Mouse (Mus musculus): ENCODE results near the gene Preb. TPM values are rescaled to one million over a fixed set of nuclear protein-coding genes. Genes with fewer than 3 reads are reported as not detected.

The Preb gene
- total and polyA plus RNA-seq, 3 experiments, result 87.3 to 145 (median 96.5) TPM

- no peaks in the 10 kb centered on the region for H3K36me3 ChIP-seq (replicated peaks in 1 of 2; ENCODE audit: control insufficient read depth in 1 of 2, insufficient read depth in 1 of 2, low read length in 1 of 2)
These were observed 41.5 kb downstream of the Preb start for GRCm38 (mm10) chr5:30918691-30919090.

GRCm38 (mm10) chr5:30917891-30918670 lies 42.1 kb downstream of the Preb start:
- Histone ChIP-seq H3K79me2 (replicated peaks; ENCODE audit: control insufficient read depth, extremely low read depth, insufficient read depth, poor library complexity, severe bottlenecking) (no peaks in the 10 kb centered on the region), H3K9me3 (replicated peaks; ENCODE audit: low read length) (no peaks in the 10 kb centered on the region), H3K9ac (ENCODE audit: insufficient read depth, low read depth) (no peak overlapping the region), H3K27ac (ENCODE audit: insufficient read depth, low read depth) (no peak overlapping the region), H3K4me1 (ENCODE audit: control insufficient read depth in 1 of 2, insufficient read depth in 2 of 2) (peaks cover 12 to 42% of the 10 kb centered on the region in 2 experiments), H3K4me2 (ENCODE audit: insufficient read depth, low read depth, poor library complexity, severe bottlenecking) (no peak overlapping the region), H3K36me3 (replicated peaks in 1 of 2; ENCODE audit: control insufficient read depth in 1 of 2, insufficient read depth in 1 of 2, low read length in 1 of 2) (no peaks in the 10 kb centered on the region), H3K4me3 (replicated peaks in 1 of 3; ENCODE audit: low read depth in 2 of 3, low read length in 2 of 3, poor library complexity in 1 of 3) (no peak overlapping the region), H3K27me3 (replicated peaks) (peaks cover 54% of the 10 kb centered on the region)
- TF ChIP-seq USF2 (conservative IDR thresholded peaks at IDR 0.05; ENCODE audit: low read depth, low read length) (no peak), MAZ (IDR thresholded peaks at IDR 0.05; ENCODE audit: low read depth, low read length) (no peak), E2F4 (IDR thresholded peaks at IDR 0.05; ENCODE audit: insufficient replicate concordance, low read depth, low read length) (no peak), MEF2A (IDR thresholded peaks at IDR 0.05; ENCODE audit: borderline replicate concordance, low read depth, low read length) (no peak), ELF1 (IDR thresholded peaks at IDR 0.05; ENCODE audit: low read depth, low read length) (no peak), HCFC1 (IDR thresholded peaks at IDR 0.05; ENCODE audit: low read depth, low read length) (no peak), ETS1 (conservative IDR thresholded peaks at IDR 0.05; ENCODE audit: low read depth, low read length) (no peak)
- dilution Hi-C loops (cut with MboI; ENCODE audit: extremely low pct_ligation_motif_present, extremely low pct_unique_long_range_greater_than_20kb, low sequenced_read_pairs), result no loop called here
- no peak for DNase-seq (ENCODE audit: extremely low read depth)
- in situ Hi-C loops (cut with MboI; ENCODE audit: low pct_ligation_motif_present, low pct_unique_long_range_greater_than_20kb, low sequenced_read_pairs), result no loop called here

More at GRCm38 (mm10) chr5:30918691-30919090, 41.5 kb downstream of the Preb start:
- Histone ChIP-seq H3K4me3 (replicated peaks in 1 of 3; ENCODE audit: low read depth in 2 of 3, low read length in 2 of 3, poor library complexity in 1 of 3) (no peak overlapping the region), H3K79me2 (replicated peaks; ENCODE audit: control insufficient read depth, extremely low read depth, insufficient read depth, poor library complexity, severe bottlenecking) (no peaks in the 10 kb centered on the region), H3K4me1 (ENCODE audit: control insufficient read depth in 1 of 2, insufficient read depth in 2 of 2) (peaks cover 12 to 49% of the 10 kb centered on the region in 2 experiments), H3K4me2 (ENCODE audit: insufficient read depth, low read depth, poor library complexity, severe bottlenecking) (no peak overlapping the region), H3K27me3 (replicated peaks) (peaks cover 58% of the 10 kb centered on the region), H3K9ac (ENCODE audit: insufficient read depth, low read depth) (no peak overlapping the region), H3K9me3 (replicated peaks; ENCODE audit: low read length) (no peaks in the 10 kb centered on the region), H3K27ac (ENCODE audit: insufficient read depth, low read depth) (no peak overlapping the region)
- no peak for DNase-seq (ENCODE audit: extremely low read depth)
- in situ Hi-C loops (cut with MboI; ENCODE audit: low pct_ligation_motif_present, low pct_unique_long_range_greater_than_20kb, low sequenced_read_pairs), result no loop called here
- dilution Hi-C loops (cut with MboI; ENCODE audit: extremely low pct_ligation_motif_present, extremely low pct_unique_long_range_greater_than_20kb, low sequenced_read_pairs), result no loop called here
- TF ChIP-seq GABPA (IDR thresholded peaks at IDR 0.05; ENCODE audit: insufficient replicate concordance, low read depth, low read length) (no peak), ELF1 (IDR thresholded peaks at IDR 0.05; ENCODE audit: low read depth, low read length) (no peak), ZMIZ1 (IDR thresholded peaks at IDR 0.05; ENCODE audit: low read depth, low read length) (no peak), HCFC1 (IDR thresholded peaks at IDR 0.05; ENCODE audit: low read depth, low read length) (no peak)

- peaks cover 48% of the 10 kb centered on the region for H3K27me3 ChIP-seq (replicated peaks)
- no peak overlapping the region for H3K9ac ChIP-seq (ENCODE audit: insufficient read depth, low read depth)
- in situ Hi-C loops (cut with MboI; ENCODE audit: low pct_ligation_motif_present, low pct_unique_long_range_greater_than_20kb, low sequenced_read_pairs) (no loop called here), dilution Hi-C loops (cut with MboI; ENCODE audit: extremely low pct_ligation_motif_present, extremely low pct_unique_long_range_greater_than_20kb, low sequenced_read_pairs) (no loop called here)
- no peak overlapping the region for H3K27ac ChIP-seq (ENCODE audit: insufficient read depth, low read depth)
- H3K4me3 ChIP-seq (replicated peaks in 1 of 3; ENCODE audit: low read depth in 2 of 3, low read length in 2 of 3, poor library complexity in 1 of 3), result no peak overlapping the region
- H3K4me1 ChIP-seq (ENCODE audit: control insufficient read depth in 1 of 2, insufficient read depth in 2 of 2), result peaks cover 12 to 35% of the 10 kb centered on the region in 2 experiments
- no peak for TF ChIP-seq NRF1 (IDR thresholded peaks at IDR 0.05; ENCODE audit: low read depth, low read length)
- no peak for TF ChIP-seq ETS1 (conservative IDR thresholded peaks at IDR 0.05; ENCODE audit: low read depth, low read length)
- no peak for TF ChIP-seq USF2 (conservative IDR thresholded peaks at IDR 0.05; ENCODE audit: low read depth, low read length)
- no peak for TF ChIP-seq POLR2AphosphoS2 (IDR thresholded peaks at IDR 0.05; ENCODE audit: low read depth, low read length)
- TF ChIP-seq MAFK (IDR thresholded peaks at IDR 0.05; ENCODE audit: insufficient replicate concordance, low read length), result no peak
- no peak for TF ChIP-seq ZMIZ1 (IDR thresholded peaks at IDR 0.05; ENCODE audit: low read depth, low read length)
- TF ChIP-seq MYC (IDR thresholded peaks at IDR 0.05; ENCODE audit: low read depth, low read length), result no peak
- TF ChIP-seq RAD21 (IDR thresholded peaks at IDR 0.05; ENCODE audit: low read depth, low read length), result no peak
- TF ChIP-seq KAT2A (IDR thresholded peaks at IDR 0.05; ENCODE audit: insufficient replicate concordance, low read length), result no peak
- no peak for TF ChIP-seq SIN3A (IDR thresholded peaks at IDR 0.05; ENCODE audit: low read length)
- TF ChIP-seq UBTF (IDR thresholded peaks at IDR 0.05; ENCODE audit: low read depth, low read length), result no peak
- TF ChIP-seq SMC3 (IDR thresholded peaks at IDR 0.05; ENCODE audit: low read depth, low read length), result no peak
- TF ChIP-seq RCOR1 (conservative IDR thresholded peaks at IDR 0.05; ENCODE audit: low read depth, low read length), result no peak
- TF ChIP-seq MEF2A (IDR thresholded peaks at IDR 0.05; ENCODE audit: borderline replicate concordance, low read depth, low read length), result no peak
- no peak for TF ChIP-seq CHD2 (IDR thresholded peaks at IDR 0.05; ENCODE audit: low read length)
- no peak for TF ChIP-seq TBP (conservative IDR thresholded peaks at IDR 0.05; ENCODE audit: low read depth, low read length)
- TF ChIP-seq CHD1 (IDR thresholded peaks at IDR 0.05; ENCODE audit: low read depth, low read length), result no peak
- no peak for TF ChIP-seq MXI1 (IDR thresholded peaks at IDR 0.05; ENCODE audit: low read depth, low read length)
- TF ChIP-seq HCFC1 (IDR thresholded peaks at IDR 0.05; ENCODE audit: low read depth, low read length), result no peak
- no peaks in the 10 kb centered on the region for H3K79me2 ChIP-seq (replicated peaks; ENCODE audit: control insufficient read depth, extremely low read depth, insufficient read depth, poor library complexity, severe bottlenecking)
- no peaks in the 10 kb centered on the region for H3K9me3 ChIP-seq (replicated peaks; ENCODE audit: low read length)
- no peak overlapping the region for H3K4me2 ChIP-seq (ENCODE audit: insufficient read depth, low read depth, poor library complexity, severe bottlenecking)
- H3K36me3 ChIP-seq (replicated peaks in 1 of 2; ENCODE audit: control insufficient read depth in 1 of 2, insufficient read depth in 1 of 2, low read length in 1 of 2), result no peaks in the 10 kb centered on the region
- no peak for DNase-seq (ENCODE audit: extremely low read depth)
These were observed 42.8 kb downstream of the Preb start for GRCm38 (mm10) chr5:30917348-30917747.

All from CH12.LX (cell line).